17 mouse cellular contexts compared by ENCODE assay signal in the genomic region with DNA sequence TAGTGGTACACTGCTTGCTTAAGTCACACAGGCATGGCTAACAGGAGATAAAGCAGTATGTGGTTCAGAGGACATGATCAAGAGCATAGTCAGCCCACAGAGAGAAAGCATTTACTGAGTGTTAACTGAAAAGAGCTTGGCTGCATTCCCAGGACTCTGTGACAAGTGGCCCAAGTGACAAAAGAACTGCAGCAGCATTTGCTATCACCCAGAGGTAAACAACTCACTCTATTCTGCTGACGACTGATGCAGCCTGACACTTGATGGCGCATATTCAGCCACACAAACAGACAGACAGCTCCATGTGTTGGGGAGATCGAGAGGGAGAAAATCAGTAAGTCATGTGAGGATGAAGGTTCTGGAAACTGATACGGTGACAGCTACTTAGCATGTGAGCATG. TPM values are rescaled to one million over a fixed set of nuclear protein-coding genes. Genes with fewer than 3 reads are reported as not detected.
A peak's percentile ranks its signal among the peaks of the same experiment; 100 is the strongest.
DNase-seq lines count a peak whose midpoint lies in the region; ATAC-seq lines count a peak whose summit lies in the region.
"Had no signal": no experiment of that assay in that cellular context is flagged by ENCODE, and none has a peak within 500 bp of the region (broad histone marks: within the 10 kb centered on the region; RNA-seq: fewer than 3 reads in every experiment).

No protein-coding gene starts in this region.

- intact Hi-C loops in heart, postnatal 25 days (cut with DNase I): loop anchor here (5.0 kb wide), 2 partner anchors 49 to 74 kb away; no protein-coding TSS in a partner anchor

- H3K4me3 ChIP-seq in forebrain, embryonic 13.5 days: no peak overlapping the region
- no peak overlapping the region for H3K4me3 ChIP-seq in forebrain, embryonic 16.5 days (replicated peaks; ENCODE audit: low read length)
- H3K4me3 ChIP-seq in heart, embryonic 12.5 days: no peak overlapping the region
- H3K4me3 ChIP-seq: limb, embryonic 15.5 days had no signal

- H3K4me1 ChIP-seq in forebrain, embryonic 13.5 days: peaks cover 7% of the 10 kb centered on the region; the same call in 1 of the 2 replicates
- no peaks in the 10 kb centered on the region for H3K4me1 ChIP-seq in forebrain, embryonic 16.5 days (replicated peaks; ENCODE audit: control insufficient read depth, insufficient read depth, low read length)
- H3K4me1 ChIP-seq in heart, embryonic 12.5 days (replicated peaks): peaks cover 9% of the 10 kb centered on the region; the same call in 1 of the 2 replicates

- H3K27me3 ChIP-seq in forebrain, embryonic 13.5 days: no peaks in the 10 kb centered on the region
- H3K27me3 ChIP-seq in forebrain, embryonic 16.5 days (replicated peaks; ENCODE audit: control insufficient read depth, insufficient read depth, low read length): no peaks in the 10 kb centered on the region
- no peaks in the 10 kb centered on the region for H3K27me3 ChIP-seq in heart, embryonic 12.5 days (replicated peaks)
- H3K27me3 ChIP-seq: limb, embryonic 15.5 days had no signal

- ATAC-seq in forebrain, embryonic 13.5 days: no peak
- no peak for ATAC-seq in forebrain, embryonic 16.5 days
- ATAC-seq in heart, embryonic 12.5 days (ENCODE audit: insufficient number of reproducible peaks, low FRiP score): peak; percentile 16; the same call in 1 of the 2 replicates
- ATAC-seq: liver, postnatal 0 days; midbrain, embryonic 16.5 days had no signal

- H3K27ac ChIP-seq in forebrain, embryonic 13.5 days: peak overlapping the region; percentile 25; the same call in 1 of the 2 replicates
- H3K27ac ChIP-seq in forebrain, embryonic 16.5 days (ENCODE audit: low read length): no peak overlapping the region
- peak overlapping the region; percentile 36; the same call in 1 of the 2 replicates for H3K27ac ChIP-seq in heart, embryonic 12.5 days (ENCODE audit: poor library complexity, severe bottlenecking)
- H3K27ac ChIP-seq: kidney, postnatal 0 days; limb, embryonic 15.5 days had no signal

- H3K9me3 ChIP-seq in forebrain, embryonic 13.5 days (replicated peaks): no peaks in the 10 kb centered on the region
- H3K9me3 ChIP-seq in forebrain, embryonic 16.5 days (ENCODE audit: control insufficient read depth, low read length): no peaks in the 10 kb centered on the region
- no peaks in the 10 kb centered on the region for H3K9me3 ChIP-seq in heart, embryonic 12.5 days (replicated peaks)
- H3K9me3 ChIP-seq: limb, embryonic 15.5 days had no signal

- H3K4me2 ChIP-seq in forebrain, embryonic 13.5 days: no peak overlapping the region
- H3K4me2 ChIP-seq in forebrain, embryonic 16.5 days (ENCODE audit: low read length): no peak overlapping the region
- no peak overlapping the region for H3K4me2 ChIP-seq in heart, embryonic 12.5 days
- H3K4me2 ChIP-seq: limb, embryonic 15.5 days had no signal

- peaks cover 58% of the 10 kb centered on the region for H3K36me3 ChIP-seq in forebrain, embryonic 13.5 days (ENCODE audit: poor library complexity, severe bottlenecking)
- H3K36me3 ChIP-seq in forebrain, embryonic 16.5 days (ENCODE audit: control insufficient read depth, insufficient read depth): peaks cover 38% of the 10 kb centered on the region
- H3K36me3 ChIP-seq in heart, embryonic 12.5 days: peaks cover 53% of the 10 kb centered on the region

- 66% methylated on average over 4 of the region's 4 CpGs for WGBS in forebrain, embryonic 13.5 days
- 40% methylated on average over 4 of the region's 4 CpGs for WGBS in forebrain, embryonic 16.5 days
- WGBS in heart, embryonic 12.5 days: 49% methylated on average over 4 of the region's 4 CpGs

- DNase-seq in heart, adult 8-10 months (ENCODE audit: low spot score): peak; percentile 33
- DNase-seq in heart, postnatal 25 days (ENCODE audit: low spot score): no peak
- peak; percentile 54 for DNase-seq in heart, postnatal 4 days
- no peak for DNase-seq in cerebellum, adult 11-12 months
- no peak for DNase-seq in kidney, postnatal 14 days
- DNase-seq: adrenal gland, adult 2 months; cerebellum, postnatal 10 days; gastrocnemius, postnatal 25 days; kidney, adult 11 months; liver, postnatal 0 days; right cerebral cortex, postnatal 4 days had no signal

- H3K9ac ChIP-seq in forebrain, embryonic 13.5 days: no peak overlapping the region
- no peak overlapping the region for H3K9ac ChIP-seq in forebrain, embryonic 16.5 days (replicated peaks; ENCODE audit: low read depth, low read length)
- no peak overlapping the region for H3K9ac ChIP-seq in heart, embryonic 12.5 days
- H3K9ac ChIP-seq: limb, embryonic 15.5 days; liver, postnatal 0 days had no signal

RNA-seq across cellular contexts. Expression of gene Dhx37, which starts 20.2 kb away (rescaled TPM):
- polyA plus RNA-seq in forebrain, embryonic 13.5 days (2015; fragmentation: Nextera tagmentation; extraction: Ambion mirVana): 10.2 and 12.3 TPM in 2 replicates
- polyA plus RNA-seq in forebrain, embryonic 16.5 days (2015; fragmentation: Nextera tagmentation; extraction: Ambion mirVana): 10.5 and 13.5 TPM in 2 replicates
- 10 to 100 TPM; 11.8 to 14.2 (median 12.6) TPM for total RNA-seq in heart, adult 8-10 months (2022)
- total RNA-seq in heart, postnatal 25 days (2021): 10 to 100 TPM; 10.2 to 10.6 TPM
- 11.0 and 11.4 TPM in 2 replicates for polyA plus RNA-seq in heart, embryonic 12.5 days (2016; fragmentation: Nextera tagmentation; extraction: Ambion mirVana)
- total RNA-seq in heart, postnatal 4 days (2021): 10 to 100 TPM; 13.6 to 14.6 TPM

RNA-seq across cellular contexts. Expression of gene Ubc, which starts 23.8 kb away (rescaled TPM):
- polyA plus RNA-seq in forebrain, embryonic 13.5 days (2015; fragmentation: Nextera tagmentation; extraction: Ambion mirVana): 1,082 and 1,216 TPM in 2 replicates
- polyA plus RNA-seq in forebrain, embryonic 16.5 days (2015; fragmentation: Nextera tagmentation; extraction: Ambion mirVana): 1,295 and 1,372 TPM in 2 replicates
- 1,000 to 10,000 TPM in 2 of 4 experiments, 100 to 1,000 TPM in 2; 839 to 1,234 (median 1,027) TPM for total RNA-seq in heart, adult 8-10 months (2022)
- 1,000 to 10,000 TPM in 1 of 2 experiments, 100 to 1,000 TPM in 1; 907 to 1,197 TPM for total RNA-seq in heart, postnatal 25 days (2021)
- 840 and 852 TPM in 2 replicates for polyA plus RNA-seq in heart, embryonic 12.5 days (2016; fragmentation: Nextera tagmentation; extraction: Ambion mirVana)
- total RNA-seq in heart, postnatal 4 days (2021): 100 to 1,000 TPM; 781 to 834 TPM

RNA-seq across cellular contexts. Expression of gene Gm10382, which starts 24.6 kb away (rescaled TPM):
- polyA plus RNA-seq in forebrain, embryonic 13.5 days (2015; fragmentation: Nextera tagmentation; extraction: Ambion mirVana): 0.27 and 0.38 TPM in 2 replicates
- 0.39 and 0.46 TPM in 2 replicates for polyA plus RNA-seq in forebrain, embryonic 16.5 days (2015; fragmentation: Nextera tagmentation; extraction: Ambion mirVana)
- not detected for total RNA-seq in heart, adult 8-10 months (2022)
- total RNA-seq in heart, postnatal 25 days (2021): under 1 TPM in 1 of 2 experiments, not detected in 1; 0.22 TPM
- polyA plus RNA-seq in heart, embryonic 12.5 days (2016; fragmentation: Nextera tagmentation; extraction: Ambion mirVana): 0.28 and 0.67 TPM in 2 replicates
- under 1 TPM; 0.21 to 0.29 TPM for total RNA-seq in heart, postnatal 4 days (2021)
- total RNA-seq: gastrocnemius, postnatal 25 days had no signal

RNA-seq across cellular contexts. Expression of gene Bri3bp, which starts 27.6 kb away (rescaled TPM):
- 33.6 and 37.6 TPM in 2 replicates for polyA plus RNA-seq in forebrain, embryonic 13.5 days (2015; fragmentation: Nextera tagmentation; extraction: Ambion mirVana)
- 37.8 and 38.3 TPM in 2 replicates for polyA plus RNA-seq in forebrain, embryonic 16.5 days (2015; fragmentation: Nextera tagmentation; extraction: Ambion mirVana)
- 10 to 100 TPM; 44.4 to 61.8 (median 45.5) TPM for total RNA-seq in heart, adult 8-10 months (2022)
- total RNA-seq in heart, postnatal 25 days (2021): 10 to 100 TPM; 49.0 to 57.6 TPM
- polyA plus RNA-seq in heart, embryonic 12.5 days (2016; fragmentation: Nextera tagmentation; extraction: Ambion mirVana): 41.8 and 49.3 TPM in 2 replicates
- total RNA-seq in heart, postnatal 4 days (2021): 10 to 100 TPM; 55.8 to 56.3 TPM

Comparison
In these comparisons a context has a peak if more than half of its experiments do, and no peak if none do; other contexts are left out.
1. DNase-seq: peak in heart, adult 8-10 months (single experiment) and heart, postnatal 4 days (single experiment); none in heart, postnatal 25 days (single experiment), cerebellum, adult 11-12 months (single experiment) and kidney, postnatal 14 days (single experiment).